Mouse (Mus musculus): ENCODE results near the gene Pkdcc. TPM values are rescaled to one million over a fixed set of nuclear protein-coding genes. Genes with fewer than 3 reads are reported as not detected.

Gene Pkdcc
- total and polyA plus RNA-seq, 2 experiments from 2014 or later = 4.1 to 57.9 TPM

DNA sequence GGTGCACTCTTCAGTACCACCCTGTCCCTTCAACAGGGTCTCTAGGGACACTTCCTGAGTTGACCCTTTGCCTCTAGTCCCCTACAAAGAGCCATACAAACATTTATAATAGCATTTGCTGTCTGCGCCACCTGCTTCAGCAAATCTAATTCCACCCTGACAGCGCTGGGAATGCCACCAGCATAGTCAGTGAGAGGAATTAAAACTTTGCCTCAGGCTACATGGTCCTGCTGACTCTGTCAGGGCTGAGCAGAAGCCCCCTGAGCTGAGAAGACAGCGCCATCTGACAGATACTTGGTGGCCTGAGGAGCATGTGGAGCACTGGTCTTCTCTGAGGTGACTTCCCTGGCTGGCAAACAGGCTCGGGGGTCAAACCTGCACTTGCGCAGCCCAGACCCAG, 14.6 kb upstream of the Pkdcc start:
- Histone ChIP-seq H3K4me3 (ENCODE audit: low read depth, low read length) (no peak overlapping the region), H3K27me3 (ENCODE audit: insufficient read depth, low read length) (no peaks in the 10 kb centered on the region), H3K9ac (no peak overlapping the region), H3K9me3 (ENCODE audit: low read length) (no peaks in the 10 kb centered on the region), H3K27ac (ENCODE audit: low read depth, low read length) (no peak overlapping the region), H3K4me1 (ENCODE audit: insufficient read depth) (0 out of 2 replicates have a peak, but pooled peaks cover 7% of the 10 kb centered on the region), H3K4me2 (ENCODE audit: low read depth) (no peak overlapping the region), H3K36me3 (ENCODE audit: insufficient read depth) (no peaks in the 10 kb centered on the region)
- no peak for TF ChIP-seq CTCF (IDR thresholded peaks at IDR 0.05; ENCODE audit: low read depth)
- 73% methylated on average over 5 of the region's 5 CpGs for WGBS
- DNase-seq (no peak), ATAC-seq (no peak)

DNA sequence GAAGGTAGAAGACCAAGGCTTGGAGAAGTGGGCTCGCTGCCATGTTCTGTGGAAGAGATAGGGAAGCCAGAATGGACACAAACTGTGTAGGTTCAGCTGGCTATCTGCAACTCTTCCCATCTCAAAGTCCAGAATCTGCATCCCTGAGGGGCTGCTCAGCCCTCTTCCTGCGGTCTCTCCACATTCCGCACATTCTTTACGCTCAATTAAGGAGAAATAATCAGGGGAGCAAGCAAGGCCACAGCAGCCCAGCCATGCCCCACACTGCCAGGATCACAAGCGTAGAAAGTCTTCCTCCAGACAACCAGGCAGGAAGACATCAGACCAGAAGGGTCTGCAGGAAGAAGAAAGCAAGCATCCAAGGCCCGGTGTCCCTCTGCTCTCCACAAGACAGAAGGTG, 13.8 kb upstream of the Pkdcc start:
- Histone ChIP-seq H3K4me2 (ENCODE audit: low read depth) (no peak overlapping the region), H3K4me1 (ENCODE audit: insufficient read depth) (0 out of 2 replicates have a peak, but pooled peaks cover 7% of the 10 kb centered on the region), H3K36me3 (ENCODE audit: insufficient read depth) (no peaks in the 10 kb centered on the region), H3K9me3 (ENCODE audit: low read length) (no peaks in the 10 kb centered on the region), H3K27ac (ENCODE audit: low read depth, low read length) (no peak overlapping the region), H3K4me3 (ENCODE audit: low read depth, low read length) (no peak overlapping the region), H3K27me3 (ENCODE audit: insufficient read depth, low read length) (no peaks in the 10 kb centered on the region), H3K9ac (no peak overlapping the region)
- TF ChIP-seq CTCF (IDR thresholded peaks at IDR 0.05; ENCODE audit: low read depth) = no peak
- ATAC-seq (no peak), DNase-seq (no peak)
- 29% methylated on average over 6 of the region's 6 CpGs for WGBS

DNA sequence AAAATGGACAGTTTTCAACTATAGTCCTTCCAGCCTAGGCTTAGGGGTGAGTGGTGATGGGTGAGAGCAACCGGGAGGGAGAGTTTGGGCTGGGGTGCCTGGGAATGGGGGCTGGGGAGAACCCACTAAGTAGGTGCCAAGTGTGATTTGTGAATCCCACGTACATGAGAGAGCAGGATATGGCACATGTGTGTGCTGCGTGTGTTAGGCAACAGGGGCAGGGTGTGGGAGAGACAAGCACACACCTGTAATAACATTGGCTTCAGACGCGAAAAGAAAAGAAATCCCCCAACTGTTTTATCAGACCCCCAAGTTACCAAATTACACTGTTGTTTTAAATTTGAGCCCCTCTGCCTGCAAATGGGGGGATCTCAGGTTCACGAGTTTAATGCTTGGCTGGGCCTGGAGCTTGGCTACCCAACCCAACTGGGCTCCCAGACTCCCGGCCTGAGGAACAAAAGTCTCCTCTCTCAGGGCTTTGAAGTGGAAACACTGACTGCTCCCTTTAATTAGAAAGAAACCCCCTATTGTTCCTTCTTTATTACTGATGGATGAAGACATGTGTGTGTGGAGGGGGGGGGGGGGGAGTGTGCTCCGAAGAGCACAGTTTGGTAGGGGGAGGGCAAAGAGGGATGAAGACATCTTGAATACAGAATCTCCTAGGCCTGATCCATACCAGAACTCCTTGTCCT, 11.3 kb upstream of the Pkdcc start:
- 27% methylated on average over 8 of the region's 8 CpGs for WGBS
- Histone ChIP-seq H3K9me3 (ENCODE audit: low read length) (no peaks in the 10 kb centered on the region), H3K4me1 (ENCODE audit: insufficient read depth) (0 out of 2 replicates have a peak, but pooled peaks cover 7% of the 10 kb centered on the region), H3K27me3 (ENCODE audit: insufficient read depth, low read length) (no peaks in the 10 kb centered on the region), H3K4me2 (ENCODE audit: low read depth) (no peak overlapping the region), H3K4me3 (ENCODE audit: low read depth, low read length) (no peak overlapping the region), H3K36me3 (ENCODE audit: insufficient read depth) (no peaks in the 10 kb centered on the region), H3K9ac (no peak overlapping the region), H3K27ac (ENCODE audit: low read depth, low read length) (no peak overlapping the region)
- DNase-seq = no peak
- peak; percentile 48; the same call in 1 of the 2 replicates for ATAC-seq
- TF ChIP-seq CTCF (IDR thresholded peaks at IDR 0.05; ENCODE audit: low read depth) = no peak

DNA sequence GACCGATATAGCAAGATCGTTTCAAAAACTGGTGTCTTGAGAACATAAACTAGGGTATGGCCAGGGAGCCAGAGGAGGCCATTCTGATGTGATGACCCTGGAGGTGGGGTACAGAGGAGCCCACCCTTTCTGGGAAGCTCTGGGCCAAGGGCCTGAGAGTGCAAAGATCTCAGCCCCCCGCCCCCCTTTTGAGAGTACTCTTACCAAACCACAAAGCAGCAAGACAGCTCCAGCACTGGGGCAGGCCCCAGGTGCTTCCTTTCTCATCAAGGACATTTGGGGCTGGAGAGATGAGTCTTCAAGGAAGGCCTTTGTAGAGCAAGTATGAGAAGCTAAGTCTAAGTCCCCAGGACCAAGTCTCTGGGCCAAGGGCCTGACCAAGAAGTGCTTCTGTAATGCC, 7.8 kb upstream of the Pkdcc start:
- Histone ChIP-seq H3K9me3 (ENCODE audit: low read length) (no peaks in the 10 kb centered on the region), H3K27ac (ENCODE audit: low read depth, low read length) (no peak overlapping the region), H3K4me1 (ENCODE audit: insufficient read depth) (0 out of 2 replicates have a peak, but pooled peaks cover 7% of the 10 kb centered on the region), H3K36me3 (ENCODE audit: insufficient read depth) (no peaks in the 10 kb centered on the region), H3K9ac (no peak overlapping the region), H3K27me3 (ENCODE audit: insufficient read depth, low read length) (no peaks in the 10 kb centered on the region), H3K4me2 (ENCODE audit: low read depth) (no peak overlapping the region), H3K4me3 (ENCODE audit: low read depth, low read length) (no peak overlapping the region)
- ATAC-seq (no peak), DNase-seq (no peak)
- TF ChIP-seq CTCF (IDR thresholded peaks at IDR 0.05; ENCODE audit: low read depth) = no peak
- 95% methylated on average over 3 of the region's 3 CpGs for WGBS

DNA sequence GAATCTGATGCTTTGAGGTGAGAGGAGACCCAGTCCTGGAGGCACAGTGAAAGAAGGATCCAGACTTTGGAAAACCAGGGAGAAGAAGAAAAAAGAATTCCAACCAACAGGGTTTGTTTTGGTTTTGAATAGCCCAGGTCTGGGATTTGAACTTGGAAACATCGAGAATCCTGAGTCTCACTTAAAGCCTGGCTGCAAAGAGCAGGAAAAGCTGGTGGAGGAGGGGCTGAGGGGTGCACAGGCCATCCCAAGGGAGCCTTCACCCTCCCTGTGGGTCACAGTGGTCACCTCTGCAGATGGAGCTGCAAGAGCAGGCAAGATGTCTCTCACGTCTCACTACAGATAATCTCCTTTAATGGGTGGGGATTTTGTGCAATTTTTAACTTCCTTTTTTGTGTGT, 6.6 kb upstream of the Pkdcc start:
- Histone ChIP-seq H3K9ac (no peak overlapping the region), H3K9me3 (ENCODE audit: low read length) (no peaks in the 10 kb centered on the region), H3K4me3 (ENCODE audit: low read depth, low read length) (no peak overlapping the region), H3K4me2 (ENCODE audit: low read depth) (no peak overlapping the region), H3K27me3 (ENCODE audit: insufficient read depth, low read length) (no peaks in the 10 kb centered on the region), H3K4me1 (ENCODE audit: insufficient read depth) (0 out of 2 replicates have a peak, but pooled peaks cover 7% of the 10 kb centered on the region), H3K36me3 (ENCODE audit: insufficient read depth) (no peaks in the 10 kb centered on the region), H3K27ac (ENCODE audit: low read depth, low read length) (no peak overlapping the region)
- ATAC-seq (no peak), DNase-seq (no peak)
- 67% methylated on average over 2 of the region's 2 CpGs for WGBS
- no peak for TF ChIP-seq CTCF (IDR thresholded peaks at IDR 0.05; ENCODE audit: low read depth)

DNA sequence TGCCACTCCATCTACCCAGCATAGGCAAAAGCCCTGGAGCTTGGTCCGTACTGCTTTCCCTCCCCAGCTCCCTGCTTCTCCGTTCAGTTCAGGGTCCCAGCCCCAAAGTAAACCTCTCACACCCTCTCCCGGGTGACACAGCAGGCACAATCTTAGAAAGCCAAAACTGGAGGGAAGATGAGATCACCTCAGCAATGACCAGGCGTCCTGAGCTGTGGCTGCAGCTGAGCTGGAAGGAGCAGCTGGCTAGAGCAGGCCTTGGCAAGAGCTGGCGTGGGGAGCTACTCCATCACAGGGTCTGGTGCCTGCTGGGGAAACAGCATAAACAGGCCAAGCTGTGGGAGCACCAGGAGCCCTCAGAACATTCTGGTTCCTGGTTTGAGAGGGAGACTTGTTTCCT, 4.6 kb upstream of the Pkdcc start:
- no peak overlapping the region for H3K9ac ChIP-seq
- H3K4me1 ChIP-seq (ENCODE audit: insufficient read depth) = no peaks in the 10 kb centered on the region
- DNase-seq (no peak), ATAC-seq (no peak)
- no peak overlapping the region for H3K4me2 ChIP-seq (ENCODE audit: low read depth)
- H3K27ac ChIP-seq (ENCODE audit: low read depth, low read length) = no peak overlapping the region
- H3K4me3 ChIP-seq (ENCODE audit: low read depth, low read length) = no peak overlapping the region
- 70% methylated on average over 5 of the region's 5 CpGs for WGBS
- H3K36me3 ChIP-seq (ENCODE audit: insufficient read depth) = no peaks in the 10 kb centered on the region
- TF ChIP-seq CTCF (IDR thresholded peaks at IDR 0.05; ENCODE audit: low read depth) = no peak
- no peaks in the 10 kb centered on the region for H3K27me3 ChIP-seq (ENCODE audit: insufficient read depth, low read length)
- no peaks in the 10 kb centered on the region for H3K9me3 ChIP-seq (ENCODE audit: low read length)

DNA sequence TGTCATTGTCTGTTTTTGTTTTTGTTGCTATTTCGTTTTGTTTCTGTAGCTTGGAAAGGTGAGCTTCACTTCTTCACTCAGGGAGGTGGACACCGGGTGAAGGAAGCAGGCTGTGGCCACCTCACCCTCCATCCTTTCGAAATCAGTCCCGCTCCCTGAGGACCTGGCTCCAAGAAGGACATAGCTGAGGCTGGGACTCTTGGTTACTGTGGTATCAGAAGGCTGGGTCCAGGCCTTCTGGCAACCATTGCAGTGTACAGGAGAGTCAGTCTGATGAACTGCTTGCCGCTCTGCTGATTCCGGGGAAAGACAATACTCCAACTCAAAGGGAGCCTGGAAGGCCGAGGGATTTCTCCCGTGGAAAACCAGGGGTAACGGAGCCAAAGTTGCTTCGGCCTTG, 3.9 kb upstream of the Pkdcc start:
- H3K9me3 ChIP-seq (ENCODE audit: low read length) = no peaks in the 10 kb centered on the region
- no peak overlapping the region for H3K9ac ChIP-seq
- no peak overlapping the region for H3K27ac ChIP-seq (ENCODE audit: low read depth, low read length)
- H3K4me2 ChIP-seq (ENCODE audit: low read depth) = no peak overlapping the region
- 87% methylated on average over 10 of the region's 10 CpGs for WGBS
- ATAC-seq = no peak
- DNase-seq = no peak
- peaks cover 2% of the 10 kb centered on the region; the same call in 1 of the 2 replicates for H3K4me1 ChIP-seq (ENCODE audit: insufficient read depth)
- TF ChIP-seq CTCF (IDR thresholded peaks at IDR 0.05; ENCODE audit: low read depth) = no peak
- H3K27me3 ChIP-seq (ENCODE audit: insufficient read depth, low read length) = no peaks in the 10 kb centered on the region
- no peak overlapping the region for H3K4me3 ChIP-seq (ENCODE audit: low read depth, low read length)
- H3K36me3 ChIP-seq (ENCODE audit: insufficient read depth) = no peaks in the 10 kb centered on the region

All from forebrain, postnatal 0 days (tissue).